Mouse (Mus musculus) bone marrow, adult 2 months (tissue): Measurements from ENCODE around the gene Snrk.

Source experiments
- CTCF ChIP-seq: fragments of 200-500 bp; IDR thresholded peaks from 2 replicates; pipeline ENCODE4 v1.5.1; 2011; ENCODE audit warnings: low read length, control low read depth; ENCODE audit not compliant: control insufficient read depth, insufficient read depth
- POLR2A ChIP-seq: fragments of 200-500 bp; IDR thresholded peaks from 2 replicates; pipeline ENCODE4 v1.6.1; 2011; ENCODE audit warnings: low read depth, mild to moderate bottlenecking, control low read depth, low read length, borderline replicate concordance; ENCODE audit not compliant: control insufficient read depth

DNA sequence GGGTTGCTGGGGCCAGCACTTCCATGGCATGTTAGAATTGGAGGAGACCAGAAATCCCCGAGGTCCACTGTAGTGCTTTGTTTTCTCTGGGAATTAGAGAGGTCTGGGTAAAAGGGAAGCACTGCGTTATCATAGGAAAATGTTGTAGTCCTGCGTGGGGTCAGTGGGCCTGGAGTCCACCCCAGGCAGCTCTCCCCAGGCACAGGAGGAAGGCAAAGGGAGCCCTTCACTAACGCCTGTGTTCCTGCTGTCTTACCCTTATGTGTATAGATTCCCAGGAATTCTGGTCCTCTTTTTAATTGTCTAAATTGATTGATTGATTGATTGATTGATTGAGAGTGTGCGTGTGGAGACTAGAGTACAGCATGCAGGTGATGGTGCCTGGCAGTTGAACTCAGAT, 6.1 kb downstream of the Snrk start:
- no peak for TF ChIP-seq CTCF
- no peak for TF ChIP-seq POLR2A
